Mouse (Mus musculus) stomach, embryonic 16.5 days (tissue): ENCODE data around the gene Trim60. TPM values are rescaled to one million over a fixed set of nuclear protein-coding genes. Genes with fewer than 3 reads are reported as not detected.

Source experiments
- polyA plus RNA-seq: library from polyadenylated mRNA; unstranded; fragments of >200 nt; fragmentation: Nextera tagmentation; extraction: Ambion mirVana; gene quantifications from 2 replicates; pipeline ENCODE4 v1.2.1, GENCODE M21; 2015

Trim60 gene
- polyA plus RNA-seq, 1 experiment from 2014 or later: not detected

Other genes with a start within 250 kb of the Trim60 start
- 4.1 and 5.6 TPM in 2 replicates for gene Klhl2, start 168.6 kb downstream of the Trim60 start, polyA plus RNA-seq
- 28.4 TPM in 2 replicates for gene Tmem192, start 71.4 kb downstream of the Trim60 start, polyA plus RNA-seq
- gene Trim75, start 30.8 kb downstream of the Trim60 start, polyA plus RNA-seq: not detected in 2 replicates
- 0.06 TPM in 1 of 2 replicates, not detected in the other for gene Trim61, start 61 bp downstream of the Trim60 start, polyA plus RNA-seq
- 1.9 and 3.1 TPM in 2 replicates for gene Apela, start 18.8 kb upstream of the Trim60 start, polyA plus RNA-seq
- gene Gm10663, start 56.4 kb upstream of the Trim60 start, polyA plus RNA-seq: not detected in 2 replicates
- 12.4 and 12.7 TPM in 2 replicates for gene BC030870, start 111.0 kb upstream of the Trim60 start, polyA plus RNA-seq